Mouse (Mus musculus) lung, adult 18-20 months (tissue): ENCODE data around the gene Slc40a1.

Experiments used
- DNase-seq, 2 experiments: peaks; one replicate each; pipeline ENCODE4 v3.0.0; 2022; ENCODE audit warnings: mixed read lengths in 2 of 2

The Slc40a1 gene

GRCm38 (mm10) chr1:45926393-45926763 lies at the start of gene Slc40a1:
Gene Slc40a1 (minus strand): TSS chr1:45926523.
- DNase-seq: no peak

DNA sequence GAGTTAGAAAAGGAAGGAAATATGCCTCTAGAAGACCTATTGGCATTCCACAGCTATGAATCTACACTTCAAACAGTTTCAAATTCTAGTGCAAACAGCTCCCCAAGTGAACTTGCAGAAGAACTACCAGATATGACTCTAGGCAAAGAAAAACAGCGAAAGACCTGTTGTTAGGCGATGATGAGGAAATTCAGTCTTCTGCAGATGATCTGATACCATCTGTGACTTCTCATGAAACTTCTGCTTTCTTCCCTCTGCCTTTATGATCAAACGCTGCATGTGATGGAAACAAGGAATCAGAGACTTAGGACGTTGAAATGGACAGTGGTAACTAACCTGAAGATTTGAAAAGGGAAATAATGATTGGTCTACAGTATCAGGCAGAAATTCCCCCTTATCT lies 45.0 kb upstream of the Slc40a1 start:
- no peak for DNase-seq

- no peak for DNase-seq
These were observed 22.7 kb upstream of the Slc40a1 start for GRCm38 (mm10) chr1:45948988-45949387.

- no peak for DNase-seq
These were observed 21.5 kb upstream of the Slc40a1 start for GRCm38 (mm10) chr1:45947843-45948242.

- DNase-seq: no peak
These were observed 4.8 kb upstream of the Slc40a1 start for GRCm38 (mm10) chr1:45931127-45931526.

- DNase-seq: no peak
These were observed 588 bp upstream of the Slc40a1 start for GRCm38 (mm10) chr1:45926911-45927310.

DNA sequence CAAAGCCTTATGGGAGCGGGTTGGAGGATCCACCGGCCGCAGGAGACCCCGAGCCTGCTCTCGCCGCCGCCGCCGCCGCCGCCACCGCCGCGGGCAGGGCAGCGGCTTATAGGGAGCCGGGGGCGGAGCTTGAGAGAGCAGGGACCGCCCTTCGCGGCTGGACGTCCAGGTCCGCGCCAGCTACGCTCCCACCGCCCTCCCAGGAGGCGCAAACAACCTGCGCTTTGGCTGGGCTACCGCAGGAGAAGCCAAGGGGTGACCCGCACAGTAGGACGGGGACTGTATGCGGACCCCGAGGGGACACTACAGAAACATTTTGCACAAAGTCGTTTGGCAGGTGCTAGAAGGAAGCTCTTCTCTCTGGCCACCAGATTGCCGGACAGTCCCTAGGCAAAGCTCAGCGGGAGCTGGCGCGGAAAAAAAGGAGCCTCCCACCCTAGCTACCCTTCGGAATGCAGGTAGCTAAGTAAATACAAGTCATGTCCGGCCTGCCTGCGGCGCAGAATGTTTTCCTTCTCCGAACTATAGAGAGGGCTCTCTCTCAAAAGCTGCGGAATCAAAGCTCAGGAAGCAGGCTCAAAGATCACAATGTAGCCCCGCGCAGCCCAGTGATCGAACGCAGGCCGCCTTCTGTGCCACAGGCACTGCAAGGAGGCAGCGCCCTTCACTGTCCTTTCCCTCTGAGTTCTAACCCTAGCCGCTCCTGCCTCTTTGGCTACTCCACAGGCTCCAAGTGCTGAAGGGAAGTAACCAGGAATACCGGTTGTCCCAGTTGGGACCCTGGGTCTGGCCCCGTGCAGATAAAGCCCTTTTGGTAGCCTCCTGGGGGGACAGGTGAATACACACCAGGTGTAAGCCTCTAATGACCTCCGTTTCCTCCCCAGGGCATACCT lies 577 bp downstream of the Slc40a1 start:
- DNase-seq: peak; percentile 70 to 74

- no peak for DNase-seq
These were observed 1.2 kb downstream of the Slc40a1 start for GRCm38 (mm10) chr1:45925131-45925499.

- peak in 1 of 2 experiments; percentile 16 for DNase-seq
These were observed 1.8 kb downstream of the Slc40a1 start for GRCm38 (mm10) chr1:45924516-45924915.

- DNase-seq: no peak
These were observed 3.0 kb downstream of the Slc40a1 start for GRCm38 (mm10) chr1:45923306-45923705.

- no peak for DNase-seq
These were observed 5.6 kb downstream of the Slc40a1 start for GRCm38 (mm10) chr1:45920703-45921102.

GRCm38 (mm10) chr1:45919752-45920151 lies 6.6 kb downstream of the Slc40a1 start:
- no peak for DNase-seq

DNA sequence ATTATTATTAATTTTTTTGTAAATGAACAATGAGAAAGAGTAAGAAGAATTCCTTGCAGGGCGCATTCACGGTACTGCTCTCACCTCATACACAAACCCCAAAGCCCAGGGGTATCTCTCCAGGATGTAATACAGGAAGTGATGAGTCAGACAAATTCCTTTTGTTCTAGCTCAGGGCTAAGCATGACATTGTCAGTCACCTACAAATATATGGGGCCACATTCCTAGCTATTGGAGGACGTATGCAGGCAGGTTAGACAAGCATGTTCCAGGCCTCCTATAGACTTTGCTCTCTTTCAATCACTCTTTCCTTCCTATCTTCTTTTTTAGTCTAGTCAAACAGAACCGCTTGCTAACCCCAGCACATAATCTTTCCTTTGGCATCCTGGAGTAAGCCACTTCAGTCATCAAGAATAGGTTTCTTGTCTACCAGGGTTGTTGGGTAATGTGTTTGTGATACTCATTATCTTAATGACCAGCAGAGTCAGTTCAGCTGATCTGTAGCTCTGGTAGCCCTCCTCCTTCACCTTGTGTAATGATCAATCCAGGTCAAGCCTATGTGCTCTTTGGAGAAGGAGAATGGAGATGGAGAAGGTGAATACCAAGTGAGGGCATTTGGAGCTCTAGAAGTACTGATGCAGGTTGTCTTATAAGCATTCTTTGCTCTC lies 9.1 kb downstream of the Slc40a1 start:
- no peak for DNase-seq

GRCm38 (mm10) chr1:45916174-45916573 lies 10.1 kb downstream of the Slc40a1 start:
- no peak for DNase-seq

GRCm38 (mm10) chr1:45914236-45914635 lies 12.1 kb downstream of the Slc40a1 start:
- DNase-seq: no peak

DNA sequence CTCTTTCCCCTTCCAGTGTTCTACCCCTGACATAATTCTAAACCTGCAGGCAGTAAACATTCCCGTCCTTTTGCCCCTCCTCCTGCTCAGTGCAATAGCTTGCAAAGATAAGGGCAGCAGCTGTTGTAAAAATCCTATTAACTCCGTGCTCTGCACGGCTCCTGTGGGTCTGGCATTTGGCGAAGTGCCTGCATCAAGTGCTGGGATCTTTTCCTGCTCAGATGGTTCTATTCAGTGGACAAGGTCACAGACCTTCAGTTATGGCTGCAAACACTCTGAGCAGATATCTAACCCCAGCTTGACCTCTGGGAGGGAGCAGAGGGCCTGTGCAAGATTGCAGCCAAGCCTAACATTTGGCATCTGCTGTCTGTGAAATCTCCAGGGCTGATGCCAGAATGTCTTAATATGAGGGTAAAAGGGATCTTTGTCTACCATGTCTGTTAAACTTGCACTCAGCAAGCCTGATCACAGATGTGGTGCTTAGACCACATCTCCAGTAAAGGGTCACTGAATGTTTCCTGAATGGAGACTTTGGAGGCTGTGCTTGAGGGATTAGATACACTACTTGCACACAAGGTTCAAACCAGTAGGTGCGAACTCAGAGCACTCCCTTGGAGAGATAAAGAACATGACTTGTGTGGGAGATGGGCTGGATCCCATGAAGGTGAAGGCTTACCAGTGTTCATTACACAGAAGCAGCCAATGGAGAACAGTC lies 21.1 kb downstream of the Slc40a1 start:
- DNase-seq: peak; percentile 22 to 34

DNA sequence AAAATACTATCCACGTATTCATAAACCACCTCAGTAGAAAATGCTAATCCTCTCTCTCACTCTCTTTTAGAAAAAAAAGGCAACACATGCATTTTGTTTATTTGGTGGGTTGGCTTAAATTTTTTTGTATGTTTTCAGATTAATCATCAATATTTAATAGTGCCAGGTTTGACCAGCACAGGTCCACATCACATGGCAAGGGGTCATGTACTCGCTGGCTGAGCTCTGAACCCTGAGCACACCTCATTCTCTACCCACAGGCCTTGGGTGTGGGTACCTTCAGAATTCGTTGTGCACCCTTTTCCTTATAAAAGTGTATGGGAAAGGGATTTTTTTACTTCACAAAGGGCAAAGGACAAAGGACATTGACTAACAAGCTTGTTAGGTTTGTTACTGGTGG lies 22.2 kb downstream of the Slc40a1 start:
- DNase-seq: no peak

GRCm38 (mm10) chr1:45898044-45898443 lies 28.3 kb downstream of the Slc40a1 start:
- DNase-seq: no peak

DNA sequence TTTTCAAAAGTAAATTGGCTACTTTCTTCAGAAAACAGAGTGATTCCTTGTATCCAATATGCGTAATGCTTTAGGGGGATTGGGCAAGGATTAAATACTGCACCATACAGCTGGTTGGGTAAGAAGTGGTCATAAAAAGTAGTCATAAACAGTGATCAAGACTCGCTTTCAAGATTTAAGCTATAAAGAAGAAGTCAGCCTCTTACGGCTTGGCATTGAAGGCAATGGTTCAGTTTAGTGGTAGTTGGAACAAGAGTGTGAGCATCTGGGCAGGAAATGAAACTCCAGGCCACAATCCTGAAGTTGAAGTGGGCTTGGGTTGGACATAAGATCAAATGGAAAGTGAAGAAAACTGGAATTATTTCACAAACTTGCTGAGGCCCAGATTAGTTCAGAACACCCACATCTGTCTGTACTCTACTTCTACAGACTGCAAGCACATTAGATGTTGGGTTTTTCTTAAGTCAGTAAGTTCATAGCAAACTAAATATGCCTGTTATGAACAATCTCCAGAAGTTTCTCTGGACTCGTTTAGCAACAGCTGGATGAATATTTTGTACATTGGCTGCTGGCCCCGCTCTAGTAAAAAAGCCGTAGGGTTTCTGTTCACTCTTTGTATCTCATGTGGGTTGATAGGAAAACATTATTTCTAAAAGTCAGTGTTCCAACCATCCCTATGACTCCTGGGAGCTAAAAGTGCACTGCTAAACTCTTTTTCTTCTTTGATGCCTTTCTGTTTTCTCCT lies 32.0 kb downstream of the Slc40a1 start:
- no peak for DNase-seq

DNA sequence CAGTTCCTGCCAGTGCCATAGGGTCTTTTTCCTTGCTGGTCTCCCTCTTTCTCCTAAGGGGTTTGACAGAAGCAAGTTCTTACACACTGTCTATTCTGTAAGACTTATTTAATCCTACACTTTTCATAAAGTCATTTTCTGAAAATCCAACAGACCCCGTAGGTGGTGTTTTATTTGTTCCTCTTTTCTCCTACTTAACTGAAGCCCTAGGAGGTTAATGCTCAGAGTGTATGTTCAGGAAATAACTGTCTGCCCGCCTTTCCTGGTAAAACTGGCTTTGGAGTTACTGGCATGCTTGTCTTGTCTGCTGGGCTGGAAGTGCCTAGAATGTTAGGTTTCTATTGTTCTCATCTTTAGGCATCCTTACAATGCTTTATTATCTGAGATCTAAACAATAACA lies 34.3 kb downstream of the Slc40a1 start:
- no peak for DNase-seq

- no peak for DNase-seq
These were observed 36.1 kb downstream of the Slc40a1 start, which contains the start of gene Gm5269 for GRCm38 (mm10) chr1:45890173-45890572. Gene Gm5269 (minus strand): TSS chr1:45890273.

- DNase-seq: no peak
These were observed 39.5 kb downstream of the Slc40a1 start for GRCm38 (mm10) chr1:45886800-45887199.

- DNase-seq: no peak
These were observed 42.9 kb downstream of the Slc40a1 start for GRCm38 (mm10) chr1:45883378-45883777.
